Mouse (Mus musculus) adipocyte (in vitro differentiated cells): ENCODE measurements around the gene Gm44790.

Experiments used
- DNase-seq: peaks from one replicate; pipeline ENCODE4 v3.0.0-alpha.2; 2016; ENCODE audit warnings: low spot score

The Gm44790 gene

GRCm38 (mm10) chr6:86404100-86404861 is 22.2 kb upstream of the Gm44790 start, which contains the start of gene Tia1:
Gene Tia1 (plus strand): TSS chr6:86404219.
- DNase-seq, result peak; percentile 100

GRCm38 (mm10) chr6:86404996-86405395 is 21.5 kb upstream of the Gm44790 start:
- peak; percentile 60 for DNase-seq

GRCm38 (mm10) chr6:86406306-86406705 is 20.2 kb upstream of the Gm44790 start:
- DNase-seq, result no peak

- DNase-seq, result no peak
Observed at GRCm38 (mm10) chr6:86418711-86419110, 7.7 kb upstream of the Gm44790 start.

GRCm38 (mm10) chr6:86419239-86419638 is 7.2 kb upstream of the Gm44790 start:
- DNase-seq, result no peak

GRCm38 (mm10) chr6:86420491-86420890 is 6.0 kb upstream of the Gm44790 start:
- no peak for DNase-seq

GRCm38 (mm10) chr6:86431531-86431930 is 5.1 kb downstream of the Gm44790 start:
- DNase-seq, result no peak

GRCm38 (mm10) chr6:86433696-86434095 is 7.2 kb downstream of the Gm44790 start:
- DNase-seq, result no peak

GRCm38 (mm10) chr6:86437711-86438110 is 11.3 kb downstream of the Gm44790 start:
- DNase-seq, result peak; percentile 79

- DNase-seq, result peak; percentile 98
Observed at GRCm38 (mm10) chr6:86438272-86439118, 12.0 kb downstream of the Gm44790 start, which contains the start of gene C87436. Gene C87436 (plus strand): TSS chr6:86438374.

- DNase-seq, result no peak
Observed at GRCm38 (mm10) chr6:86439119-86439496, 12.7 kb downstream of the Gm44790 start.

- peak; percentile 31 for DNase-seq
Observed at GRCm38 (mm10) chr6:86439531-86439930, 13.1 kb downstream of the Gm44790 start.

- DNase-seq, result no peak
Observed at GRCm38 (mm10) chr6:86441571-86441970, 15.1 kb downstream of the Gm44790 start.

GRCm38 (mm10) chr6:86445551-86445950 is 19.1 kb downstream of the Gm44790 start:
- DNase-seq, result no peak

GRCm38 (mm10) chr6:86446927-86447568 is 20.6 kb downstream of the Gm44790 start:
- no peak for DNase-seq

GRCm38 (mm10) chr6:86456727-86457126 is 30.3 kb downstream of the Gm44790 start:
- DNase-seq, result no peak

- no peak for DNase-seq
Observed at GRCm38 (mm10) chr6:86463079-86463478, 36.6 kb downstream of the Gm44790 start.

GRCm38 (mm10) chr6:86471317-86471716 is 44.9 kb downstream of the Gm44790 start:
- no peak for DNase-seq

- DNase-seq, result no peak
Observed at GRCm38 (mm10) chr6:86471760-86472099, 45.3 kb downstream of the Gm44790 start.

GRCm38 (mm10) chr6:86472100-86472955 is 45.9 kb downstream of the Gm44790 start:
- peak; percentile 100 for DNase-seq

- peak; percentile 56 for DNase-seq
Observed at GRCm38 (mm10) chr6:86473077-86473476, 46.6 kb downstream of the Gm44790 start.

GRCm38 (mm10) chr6:86474072-86474471 is 47.6 kb downstream of the Gm44790 start:
- no peak for DNase-seq
